Mouse (Mus musculus): ENCODE measurements around the gene Dpf2.

- peak; percentile 79 for TF ChIP-seq CTCF (IDR thresholded peaks at IDR 0.05; ENCODE audit: borderline replicate concordance, insufficient read depth, low read depth, low read length)
- TF ChIP-seq POLR2A (IDR thresholded peaks at IDR 0.05; ENCODE audit: borderline replicate concordance, insufficient read depth, low read length), result 0 out of 2 replicates have a peak, but pooled peaks have one; percentile 3
Measured at GRCm38 (mm10) chr19:5923990-5924712, 11.3 kb upstream of the Dpf2 start.
